Mouse (Mus musculus): ENCODE measurements around the gene Fgfbp3. TPM values are rescaled to one million over a fixed set of nuclear protein-coding genes. Genes with fewer than 3 reads are reported as not detected.

The Fgfbp3 gene
- polyA plus RNA-seq, 1 experiment from 2014 or later: 3.8 TPM

DNA sequence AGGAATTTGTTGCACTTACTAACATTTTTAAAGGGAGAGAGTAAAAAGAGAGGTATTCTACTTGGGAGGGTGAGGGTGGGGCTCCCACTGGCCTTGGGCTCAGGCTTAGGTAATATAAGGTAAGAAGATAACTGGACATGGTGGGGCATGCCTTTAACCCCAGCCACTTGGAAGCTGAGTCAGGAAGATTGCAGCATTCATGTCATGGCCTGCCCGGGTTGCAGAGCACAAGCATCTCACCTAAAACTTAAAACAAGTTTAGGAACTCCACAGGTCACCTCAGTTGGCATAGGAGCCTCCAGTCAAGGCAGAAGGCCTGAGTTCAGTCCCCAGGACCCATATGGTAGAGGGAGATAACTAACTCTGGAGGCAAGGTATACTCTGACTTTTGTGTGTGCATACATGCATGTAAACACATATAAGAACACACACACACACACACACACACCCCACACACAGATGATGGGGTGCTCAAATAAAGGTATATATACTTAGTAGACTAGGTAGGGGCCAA is 2.5 kb downstream of the Fgfbp3 start:
- Histone ChIP-seq H3K4me3 (ENCODE audit: low read depth, low read length) (no peak overlapping the region), H3K27ac (ENCODE audit: low read depth) (no peak overlapping the region), H3K36me3 (ENCODE audit: control insufficient read depth, insufficient read depth, low read length) (no peaks in the 10 kb centered on the region), H3K4me1 (replicated peaks; ENCODE audit: control insufficient read depth, insufficient read depth, low read length) (no peaks in the 10 kb centered on the region), H3K9ac (ENCODE audit: low read length) (no peak overlapping the region), H3K9me3 (ENCODE audit: control insufficient read depth, low read length) (no peaks in the 10 kb centered on the region), H3K4me2 (ENCODE audit: low read length) (no peak overlapping the region), H3K27me3 (replicated peaks; ENCODE audit: control insufficient read depth, insufficient read depth, low read length) (no peaks in the 10 kb centered on the region)
- WGBS: 100% methylated on average over 1 of the region's 1 CpGs
- ATAC-seq (replicated peaks; ENCODE audit: low FRiP score, low TSS enrichment, low read depth) (no peak), DNase-seq (ENCODE audit: low spot score) (no peak)

DNA sequence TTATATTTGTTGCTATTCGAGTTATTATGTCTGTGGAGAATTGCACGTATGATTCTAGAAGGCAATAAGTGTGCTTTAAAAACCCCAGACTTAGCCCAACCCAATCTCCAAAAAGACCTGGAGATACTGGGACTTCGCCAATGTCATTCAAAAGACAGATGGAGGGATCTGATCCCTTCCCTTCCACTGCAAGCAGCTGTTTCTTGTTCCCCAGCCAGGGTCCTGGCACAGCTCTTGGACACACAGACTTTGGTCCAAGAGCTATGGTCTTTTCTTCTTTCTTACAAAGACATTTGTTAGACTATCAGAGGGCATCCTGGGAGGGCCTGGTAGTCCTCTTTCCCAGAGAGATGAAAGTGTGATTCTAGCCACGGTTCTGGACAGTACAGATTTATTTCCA is 3.2 kb downstream of the Fgfbp3 start:
- no peak overlapping the region for H3K4me2 ChIP-seq (ENCODE audit: low read length)
- DNase-seq (ENCODE audit: low spot score) (no peak), ATAC-seq (replicated peaks; ENCODE audit: low FRiP score, low TSS enrichment, low read depth) (no peak)
- no peak overlapping the region for H3K27ac ChIP-seq (ENCODE audit: low read depth)
- H3K9me3 ChIP-seq (ENCODE audit: control insufficient read depth, low read length): no peaks in the 10 kb centered on the region
- no peak overlapping the region for H3K4me3 ChIP-seq (ENCODE audit: low read depth, low read length)
- H3K36me3 ChIP-seq (ENCODE audit: control insufficient read depth, insufficient read depth, low read length): no peaks in the 10 kb centered on the region
- H3K27me3 ChIP-seq (replicated peaks; ENCODE audit: control insufficient read depth, insufficient read depth, low read length): no peaks in the 10 kb centered on the region
- H3K9ac ChIP-seq (ENCODE audit: low read length): no peak overlapping the region
- WGBS: 79% methylated on average over 4 of the region's 4 CpGs
- H3K4me1 ChIP-seq (replicated peaks; ENCODE audit: control insufficient read depth, insufficient read depth, low read length): no peaks in the 10 kb centered on the region

DNA sequence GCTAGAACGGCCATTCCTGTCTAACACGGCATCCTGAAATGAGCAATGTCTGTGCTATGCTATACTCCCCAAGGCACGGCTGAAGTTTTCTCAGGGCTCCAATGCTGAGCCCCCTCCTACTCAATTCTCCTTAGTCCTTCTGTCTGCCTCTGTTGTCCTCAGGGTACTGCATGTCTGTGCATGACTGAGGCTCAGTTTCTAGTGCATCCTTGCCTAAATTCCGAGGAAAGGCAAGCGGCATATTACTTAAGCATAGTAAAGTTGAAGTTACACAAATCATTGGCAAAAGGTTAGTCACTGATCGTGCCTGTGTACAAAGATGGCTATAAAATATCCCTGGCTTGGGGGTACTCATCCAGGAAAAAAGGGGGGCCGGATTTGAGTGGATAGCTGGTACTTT is 6.4 kb downstream of the Fgfbp3 start:
- no peak overlapping the region for H3K9ac ChIP-seq (ENCODE audit: low read length)
- no peaks in the 10 kb centered on the region for H3K27me3 ChIP-seq (replicated peaks; ENCODE audit: control insufficient read depth, insufficient read depth, low read length)
- no peak for DNase-seq (ENCODE audit: low spot score)
- 75% methylated on average over 7 of the region's 7 CpGs for WGBS
- H3K9me3 ChIP-seq (ENCODE audit: control insufficient read depth, low read length): no peaks in the 10 kb centered on the region
- H3K36me3 ChIP-seq (ENCODE audit: control insufficient read depth, insufficient read depth, low read length): no peaks in the 10 kb centered on the region
- H3K4me2 ChIP-seq (ENCODE audit: low read length): no peak overlapping the region
- H3K4me1 ChIP-seq (replicated peaks; ENCODE audit: control insufficient read depth, insufficient read depth, low read length): no peaks in the 10 kb centered on the region
- ATAC-seq (replicated peaks; ENCODE audit: low FRiP score, low TSS enrichment, low read depth): no peak
- H3K4me3 ChIP-seq (ENCODE audit: low read depth, low read length): no peak overlapping the region
- no peak overlapping the region for H3K27ac ChIP-seq (ENCODE audit: low read depth)

DNA sequence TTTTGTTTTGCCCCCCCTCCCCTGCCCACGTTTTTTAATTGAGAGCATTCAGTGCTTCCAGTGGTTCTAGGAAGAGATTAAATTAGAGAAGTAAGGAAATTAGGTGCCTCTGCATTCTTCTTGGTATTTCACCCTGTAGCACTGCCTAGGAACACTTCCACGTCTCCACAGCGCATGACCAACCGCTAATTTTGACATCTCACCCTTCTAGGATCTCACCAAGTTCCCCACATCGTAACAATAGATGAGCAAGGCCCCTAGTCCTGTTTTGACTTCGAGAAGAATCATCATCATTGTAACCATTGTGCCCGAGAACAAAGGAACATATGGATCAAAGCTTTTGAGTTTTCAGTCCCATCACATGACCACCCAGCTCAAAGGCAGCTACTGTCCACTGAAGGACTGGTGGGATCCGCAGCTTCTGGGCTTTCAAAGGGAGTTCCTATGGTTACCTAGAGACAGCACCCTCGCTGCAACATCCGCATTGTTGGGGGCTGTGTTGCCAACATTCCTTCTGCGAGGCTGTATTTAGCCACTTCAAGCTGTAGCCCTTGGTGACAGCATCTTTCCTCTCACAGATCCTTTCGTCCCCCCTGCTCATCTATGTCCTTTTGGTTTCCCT is 8.9 kb downstream of the Fgfbp3 start:
- ATAC-seq (replicated peaks; ENCODE audit: low FRiP score, low TSS enrichment, low read depth) (no peak), DNase-seq (ENCODE audit: low spot score) (no peak)
- H3K9ac ChIP-seq (ENCODE audit: low read length): no peak overlapping the region
- H3K36me3 ChIP-seq (ENCODE audit: control insufficient read depth, insufficient read depth, low read length): no peaks in the 10 kb centered on the region
- H3K9me3 ChIP-seq (ENCODE audit: control insufficient read depth, low read length): no peaks in the 10 kb centered on the region
- H3K4me3 ChIP-seq (ENCODE audit: low read depth, low read length): no peak overlapping the region
- no peak overlapping the region for H3K4me2 ChIP-seq (ENCODE audit: low read length)
- 49% methylated on average over 12 of the region's 12 CpGs for WGBS
- H3K27ac ChIP-seq (ENCODE audit: low read depth): no peak overlapping the region
- H3K4me1 ChIP-seq (replicated peaks; ENCODE audit: control insufficient read depth, insufficient read depth, low read length): no peaks in the 10 kb centered on the region
- no peaks in the 10 kb centered on the region for H3K27me3 ChIP-seq (replicated peaks; ENCODE audit: control insufficient read depth, insufficient read depth, low read length)

DNA sequence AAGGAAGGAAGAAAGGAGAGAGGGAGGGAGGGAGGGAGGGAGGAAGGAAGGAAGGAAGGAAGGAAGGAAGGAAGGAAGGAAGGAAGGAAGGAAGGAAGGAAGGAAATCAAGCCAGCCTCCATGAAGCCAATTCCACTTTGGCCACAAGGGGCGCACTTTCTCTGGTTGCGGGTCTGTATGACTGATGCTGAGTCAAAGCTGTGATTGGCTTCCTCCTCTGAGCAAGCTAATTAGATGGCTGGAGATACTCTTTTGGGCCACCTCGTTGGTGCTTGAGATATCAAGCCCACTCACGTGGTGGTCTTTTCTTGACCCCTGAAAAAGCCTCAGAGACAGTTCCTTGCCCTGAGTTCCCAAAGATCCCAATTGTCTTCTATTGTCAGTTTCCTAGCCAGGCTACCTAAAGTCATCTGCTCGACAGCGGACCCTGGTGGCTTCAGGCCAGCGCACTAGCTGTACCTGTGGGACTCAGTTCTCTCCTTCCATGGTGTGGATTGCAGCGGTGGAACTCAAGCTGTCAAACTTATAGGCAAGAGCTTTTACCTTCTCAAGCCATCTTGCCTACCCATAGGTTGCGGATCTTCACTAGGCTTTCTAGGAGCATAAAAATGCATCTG is 9.6 kb downstream of the Fgfbp3 start:
- WGBS: 21% methylated on average over 9 of the region's 9 CpGs
- H3K36me3 ChIP-seq (ENCODE audit: control insufficient read depth, insufficient read depth, low read length): no peaks in the 10 kb centered on the region

DNA sequence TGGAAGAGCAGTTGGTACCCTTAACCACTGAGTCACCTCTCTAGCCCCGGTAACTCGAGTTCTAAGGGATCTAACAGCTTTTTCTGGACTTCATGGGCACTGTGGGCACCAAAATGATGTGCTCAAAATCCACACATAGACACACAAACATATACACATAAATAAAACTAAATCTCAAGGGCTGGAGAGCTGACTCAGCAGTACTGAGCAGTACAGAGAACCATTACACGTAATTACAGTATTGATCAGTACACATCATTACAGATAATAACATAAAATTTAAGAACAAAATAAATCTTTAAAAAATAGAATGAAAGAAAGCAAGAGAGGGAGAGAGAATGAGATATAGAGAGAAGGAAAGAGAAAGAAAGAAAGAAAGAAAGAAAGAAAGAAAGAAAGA is 10.3 kb downstream of the Fgfbp3 start:
- no peak for ATAC-seq (replicated peaks; ENCODE audit: low FRiP score, low TSS enrichment, low read depth)
- no peak overlapping the region for H3K4me3 ChIP-seq (ENCODE audit: low read depth, low read length)
- H3K36me3 ChIP-seq (ENCODE audit: control insufficient read depth, insufficient read depth, low read length): no peaks in the 10 kb centered on the region
- no peak for DNase-seq (ENCODE audit: low spot score)
- no peak overlapping the region for H3K4me2 ChIP-seq (ENCODE audit: low read length)
- no peak overlapping the region for H3K9ac ChIP-seq (ENCODE audit: low read length)
- no peaks in the 10 kb centered on the region for H3K27me3 ChIP-seq (replicated peaks; ENCODE audit: control insufficient read depth, insufficient read depth, low read length)
- H3K9me3 ChIP-seq (ENCODE audit: control insufficient read depth, low read length): no peaks in the 10 kb centered on the region
- H3K4me1 ChIP-seq (replicated peaks; ENCODE audit: control insufficient read depth, insufficient read depth, low read length): no peaks in the 10 kb centered on the region
- no peak overlapping the region for H3K27ac ChIP-seq (ENCODE audit: low read depth)
- 78% methylated on average over 3 of the region's 3 CpGs for WGBS

More for the DNA sequence above, 9.6 kb downstream of the Fgfbp3 start:
- no peaks in the 10 kb centered on the region for H3K27me3 ChIP-seq (replicated peaks; ENCODE audit: control insufficient read depth, insufficient read depth, low read length)
- H3K4me2 ChIP-seq (ENCODE audit: low read length): no peak overlapping the region
- no peak overlapping the region for H3K9ac ChIP-seq (ENCODE audit: low read length)
- DNase-seq (ENCODE audit: low spot score): peak; percentile 88
- ATAC-seq (replicated peaks; ENCODE audit: low FRiP score, low TSS enrichment, low read depth): no peak
- H3K27ac ChIP-seq (ENCODE audit: low read depth): no peak overlapping the region
- no peaks in the 10 kb centered on the region for H3K9me3 ChIP-seq (ENCODE audit: control insufficient read depth, low read length)
- H3K4me3 ChIP-seq (ENCODE audit: low read depth, low read length): no peak overlapping the region
- no peaks in the 10 kb centered on the region for H3K4me1 ChIP-seq (replicated peaks; ENCODE audit: control insufficient read depth, insufficient read depth, low read length)

DNA sequence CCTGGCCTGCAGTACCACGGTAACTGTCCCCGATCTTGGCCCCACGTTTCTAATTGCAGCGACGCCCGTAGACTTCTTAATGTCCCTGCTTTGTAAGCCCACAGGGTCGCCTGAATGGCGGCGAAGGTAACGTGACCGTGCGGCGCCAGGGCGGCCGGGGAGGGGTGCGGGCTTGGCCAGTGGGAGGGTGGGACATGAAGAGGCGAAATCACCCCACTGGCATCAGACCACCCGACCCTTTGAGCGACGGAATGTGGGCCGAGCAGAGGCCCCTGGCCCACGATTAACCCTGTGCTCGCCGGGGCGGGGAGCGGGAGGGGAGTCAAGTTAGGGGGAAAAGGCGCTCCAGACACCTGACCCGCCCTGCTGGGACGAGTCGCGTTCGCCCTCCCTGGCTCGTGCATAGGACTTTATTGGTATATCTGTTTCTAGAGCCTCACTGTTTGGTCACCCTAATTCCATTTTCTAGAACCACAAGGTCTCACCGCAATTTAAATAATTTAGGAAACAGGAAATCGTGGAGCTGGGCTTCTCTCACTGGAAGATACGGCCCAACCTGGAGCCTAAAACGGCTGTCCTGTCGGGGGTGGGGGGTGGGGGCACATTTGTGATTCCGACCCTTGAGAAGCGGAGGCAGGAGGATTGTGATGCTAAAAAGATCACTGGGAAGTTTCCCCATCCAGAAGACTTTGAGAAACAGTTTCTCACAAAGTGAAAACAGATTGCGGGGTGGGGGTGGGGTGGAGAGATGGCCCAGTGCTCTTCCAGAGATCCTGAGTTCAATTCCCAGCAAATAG is 15.0 kb downstream of the Fgfbp3 start:
- no peaks in the 10 kb centered on the region for H3K27me3 ChIP-seq (replicated peaks; ENCODE audit: control insufficient read depth, insufficient read depth, low read length)
- peak; percentile 75 for ATAC-seq (replicated peaks; ENCODE audit: low FRiP score, low TSS enrichment, low read depth)
- peak overlapping the region; percentile 67 for H3K9ac ChIP-seq (ENCODE audit: low read length)
- H3K36me3 ChIP-seq (ENCODE audit: control insufficient read depth, insufficient read depth, low read length): no peaks in the 10 kb centered on the region
- H3K4me1 ChIP-seq (replicated peaks; ENCODE audit: control insufficient read depth, insufficient read depth, low read length): no peaks in the 10 kb centered on the region
- H3K4me2 ChIP-seq (ENCODE audit: low read length): peak overlapping the region; percentile 87
- DNase-seq (ENCODE audit: low spot score): peak; percentile 83
- WGBS: 2% methylated on average over 41 of the region's 41 CpGs
- peak overlapping the region; percentile 56 for H3K4me3 ChIP-seq (ENCODE audit: low read depth, low read length)
- H3K9me3 ChIP-seq (ENCODE audit: control insufficient read depth, low read length): no peaks in the 10 kb centered on the region
- H3K27ac ChIP-seq (ENCODE audit: low read depth): no peak overlapping the region

DNA sequence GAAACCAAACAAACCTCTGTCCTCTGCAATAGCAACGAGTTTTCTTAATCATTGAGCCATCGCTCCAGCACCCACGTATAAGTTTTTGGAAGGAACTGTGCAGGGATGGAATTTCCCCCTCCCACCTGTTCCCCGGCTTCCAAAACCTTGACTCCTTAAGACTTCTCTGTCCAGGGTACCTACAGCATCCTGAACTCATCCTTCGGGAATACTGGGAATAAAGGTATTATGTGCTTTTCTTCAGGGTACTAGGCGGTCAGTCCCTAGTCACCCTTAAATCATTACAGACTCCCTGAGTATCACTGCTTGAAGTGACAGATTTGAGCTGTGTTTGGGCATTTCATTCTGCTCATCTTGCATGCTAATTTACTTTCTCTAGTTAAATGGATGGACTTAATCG is 16.0 kb downstream of the Fgfbp3 start:
- Histone ChIP-seq H3K9me3 (ENCODE audit: control insufficient read depth, low read length) (no peaks in the 10 kb centered on the region), H3K36me3 (ENCODE audit: control insufficient read depth, insufficient read depth, low read length) (no peaks in the 10 kb centered on the region), H3K4me1 (replicated peaks; ENCODE audit: control insufficient read depth, insufficient read depth, low read length) (no peaks in the 10 kb centered on the region), H3K4me2 (ENCODE audit: low read length) (peak overlapping the region; percentile 87), H3K27ac (ENCODE audit: low read depth) (no peak overlapping the region), H3K9ac (ENCODE audit: low read length) (no peak overlapping the region), H3K4me3 (ENCODE audit: low read depth, low read length) (peak overlapping the region; percentile 56; the same call in 1 of the 2 replicates), H3K27me3 (replicated peaks; ENCODE audit: control insufficient read depth, insufficient read depth, low read length) (no peaks in the 10 kb centered on the region)
- WGBS: 43% methylated on average over 7 of the region's 7 CpGs
- ATAC-seq (replicated peaks; ENCODE audit: low FRiP score, low TSS enrichment, low read depth) (no peak), DNase-seq (ENCODE audit: low spot score) (no peak)
